Mouse (Mus musculus): ENCODE measurements at regions not wholly inside any gene's neighbourhood (a gene's known extent, or its start where the extent isn't known, plus 50 kb on each side); places are given as distances from the start of the nearest gene placed in this dataset.
A peak's percentile ranks its signal among the peaks of the same experiment; 100 is the strongest.

GRCm38 (mm10) chr9:40617676-40618062 lies 52.7 kb upstream of the Gm21915 start:
- peak in 1 of 2 experiments; percentile 25 for DNase-seq (ENCODE audit: low spot score in 2 of 2)

GRCm38 (mm10) chr9:40617036-40617675 lies 53.3 kb upstream of the Gm21915 start:
- DNase-seq (ENCODE audit: low spot score in 2 of 2): peak in 1 of 2 experiments; percentile 29

- DNase-seq (ENCODE audit: low spot score in 2 of 2): peak; percentile 79 to 80
These were observed 53.9 kb upstream of the Gm21915 start for GRCm38 (mm10) chr9:40616426-40617035.

GRCm38 (mm10) chr9:40615891-40616290 lies 54.5 kb upstream of the Gm21915 start:
- DNase-seq (ENCODE audit: low spot score in 2 of 2): no peak

GRCm38 (mm10) chr9:40614071-40614470 lies 56.3 kb upstream of the Gm21915 start:
- DNase-seq (ENCODE audit: low spot score in 2 of 2): no peak

GRCm38 (mm10) chr9:40613182-40613581 lies 57.2 kb upstream of the Gm21915 start:
- peak in 1 of 2 experiments; percentile 26 for DNase-seq (ENCODE audit: low spot score in 2 of 2)

- DNase-seq (ENCODE audit: low spot score in 2 of 2): no peak
These were observed 57.7 kb upstream of the Gm21915 start for GRCm38 (mm10) chr9:40612755-40613154.

GRCm38 (mm10) chr9:40612312-40612711 lies 58.1 kb upstream of the Gm21915 start:
- no peak for DNase-seq (ENCODE audit: low spot score in 2 of 2)

- DNase-seq (ENCODE audit: low spot score in 2 of 2): no peak
These were observed 58.8 kb upstream of the Gm21915 start for GRCm38 (mm10) chr9:40611626-40612025.

- DNase-seq (ENCODE audit: low spot score in 2 of 2): no peak
These were observed 61.8 kb upstream of the Gm21915 start for GRCm38 (mm10) chr9:40608596-40608995.

GRCm38 (mm10) chr9:40607941-40608340 lies 62.5 kb upstream of the Gm21915 start:
- DNase-seq (ENCODE audit: low spot score in 2 of 2): no peak

GRCm38 (mm10) chr9:40603521-40603920 lies 66.9 kb upstream of the Gm21915 start:
- no peak for DNase-seq (ENCODE audit: low spot score in 2 of 2)

- DNase-seq (ENCODE audit: low spot score in 2 of 2): no peak
These were observed 67.2 kb upstream of the Gramd1b start for GRCm38 (mm10) chr9:40598431-40598831.

GRCm38 (mm10) chr9:40587421-40587820 lies 56.2 kb upstream of the Gramd1b start:
- no peak for DNase-seq (ENCODE audit: low spot score in 2 of 2)

GRCm38 (mm10) chr9:40586581-40586980 lies 55.4 kb upstream of the Gramd1b start:
- no peak for DNase-seq (ENCODE audit: low spot score in 2 of 2)

- peak; percentile 81 to 83 for DNase-seq (ENCODE audit: low spot score in 2 of 2)
These were observed 52.4 kb upstream of the Gramd1b start for GRCm38 (mm10) chr9:40583554-40583953.

GRCm38 (mm10) chr9:40581854-40582253 lies 50.7 kb upstream of the Gramd1b start:
- no peak for DNase-seq (ENCODE audit: low spot score in 2 of 2)
